Mouse (Mus musculus): ENCODE results near the gene Fam160a2.
"Not testable (repeated sequence)": the region's sequence is repeated elsewhere in the genome, so short reads cannot be mapped to it uniquely, and the experiment has no call there.

The Fam160a2 gene

DNA sequence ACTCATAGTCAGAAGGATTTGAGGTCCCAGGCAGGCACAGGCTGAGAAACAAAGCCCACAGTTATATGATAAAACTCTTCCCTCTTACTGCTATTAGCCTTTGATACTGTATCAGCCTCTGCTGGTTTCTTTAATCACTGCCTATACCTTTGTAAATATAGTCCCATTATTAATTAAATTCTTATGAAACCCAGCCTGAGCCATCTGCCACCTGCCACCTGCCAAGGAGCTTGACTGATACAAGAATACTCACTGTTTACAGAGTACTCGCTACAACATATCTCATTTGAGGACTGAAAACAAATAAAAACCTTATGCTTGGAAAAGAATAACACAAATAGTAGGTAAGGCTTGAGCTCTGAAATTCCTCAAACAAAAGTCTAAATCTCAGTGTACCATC is 5.2 kb downstream of the Fam160a2 start:
- no peak for DNase-seq (ENCODE audit: low read depth)

DNA sequence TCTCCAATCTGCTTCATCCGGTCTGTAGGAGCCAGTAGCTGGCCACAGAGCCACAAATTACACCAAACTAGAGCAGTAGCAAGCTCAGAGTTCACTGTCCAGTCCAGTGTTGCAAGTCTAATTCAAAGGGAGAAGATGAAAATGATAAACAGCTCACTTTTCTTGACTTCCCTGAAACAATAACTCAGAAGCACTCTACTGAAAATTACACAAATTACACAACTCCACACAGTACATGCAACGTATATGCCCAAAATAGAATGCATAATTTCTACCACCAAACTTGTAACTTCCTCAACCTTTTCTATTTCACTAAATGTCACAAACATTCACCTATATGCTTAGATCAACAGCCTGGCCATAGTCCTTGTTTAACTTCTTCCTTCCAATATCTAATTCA is 9.6 kb downstream of the Fam160a2 start:
- no peak for DNase-seq (ENCODE audit: low read depth)

DNA sequence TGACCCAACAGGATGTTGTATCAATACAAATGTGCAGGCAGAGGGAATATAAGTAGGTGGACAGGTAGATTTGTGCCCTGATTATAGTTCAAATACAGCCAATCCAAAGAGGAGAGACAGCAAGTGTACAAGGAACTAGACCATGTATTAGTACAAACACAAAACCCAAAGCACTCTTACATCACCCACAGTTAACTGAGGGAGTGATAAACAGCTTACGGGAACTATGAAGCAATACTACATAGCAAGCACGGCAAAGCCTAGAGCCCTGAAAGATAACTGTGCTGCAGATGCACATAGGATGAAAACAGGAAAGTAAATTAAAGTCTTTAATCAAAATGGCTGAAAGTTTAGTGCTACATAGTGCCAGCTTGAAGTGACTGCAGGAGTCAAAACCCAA is 12.2 kb downstream of the Fam160a2 start:
- no peak for DNase-seq (ENCODE audit: low read depth)

DNA sequence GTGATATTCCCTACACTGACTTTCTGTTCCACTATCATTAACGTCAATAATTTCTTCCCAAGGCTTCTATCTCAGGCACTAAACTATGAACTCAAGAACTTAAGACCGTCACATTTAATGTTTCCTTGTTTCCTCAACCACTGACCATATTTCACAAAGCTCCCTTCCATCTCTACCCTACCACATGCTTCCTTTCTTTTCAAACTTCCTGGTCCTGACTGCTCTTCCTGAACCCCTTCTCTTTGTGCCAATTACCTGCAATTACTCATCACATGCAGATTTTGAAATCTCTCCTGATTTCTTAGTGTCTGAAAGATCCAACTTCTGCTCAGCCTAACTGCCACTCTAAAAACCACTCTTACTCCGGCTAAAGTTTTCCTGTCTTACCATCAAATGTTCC is 19.5 kb downstream of the Fam160a2 start:
- DNase-seq (ENCODE audit: low read depth), result no peak

DNA sequence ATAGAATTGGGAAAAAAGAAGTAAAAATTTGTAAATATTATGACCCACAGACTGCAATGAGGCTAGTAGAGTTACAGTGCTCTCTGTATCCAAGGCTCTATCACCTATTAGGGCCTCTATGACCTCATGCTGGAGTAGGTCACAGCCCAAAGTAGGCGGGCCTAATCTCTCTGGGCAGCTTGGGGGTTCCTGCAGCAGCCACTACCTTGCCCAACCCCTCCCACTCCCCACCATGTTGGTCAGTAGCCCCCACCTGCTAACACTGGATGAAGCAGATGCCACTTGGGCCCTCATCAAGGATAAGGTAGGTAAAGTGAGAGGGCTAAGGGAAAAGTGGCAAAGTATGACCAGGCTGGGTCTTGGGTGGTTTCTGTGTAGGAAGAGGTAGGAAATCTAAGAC is 25.0 kb downstream of the Fam160a2 start, which contains the start of gene Gm5901:
TSS of gene Gm5901 (plus strand) at position 173 of the 400 bp plus-strand sequence.
- DNase-seq (ENCODE audit: low read depth), result no peak

DNA sequence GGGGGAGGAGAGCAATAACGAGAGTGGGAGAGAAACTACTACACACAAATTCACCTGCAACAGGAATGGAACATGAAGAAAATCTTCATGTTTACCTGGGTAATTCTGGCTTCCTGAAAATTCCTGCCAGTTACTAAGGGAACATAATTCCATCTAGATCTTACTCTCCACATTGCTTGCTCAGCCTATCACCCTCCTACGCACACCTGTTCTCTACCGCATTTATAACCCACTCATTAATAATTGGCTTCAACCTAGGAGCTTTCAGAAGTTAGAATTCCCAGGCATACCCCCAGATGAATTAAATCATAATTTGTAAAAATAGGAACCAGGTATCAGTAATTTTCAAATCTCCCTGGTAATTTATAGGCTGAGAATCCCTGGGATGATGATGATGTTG is 25.9 kb downstream of the Fam160a2 start:
- DNase-seq (ENCODE audit: low read depth), result no peak

DNA sequence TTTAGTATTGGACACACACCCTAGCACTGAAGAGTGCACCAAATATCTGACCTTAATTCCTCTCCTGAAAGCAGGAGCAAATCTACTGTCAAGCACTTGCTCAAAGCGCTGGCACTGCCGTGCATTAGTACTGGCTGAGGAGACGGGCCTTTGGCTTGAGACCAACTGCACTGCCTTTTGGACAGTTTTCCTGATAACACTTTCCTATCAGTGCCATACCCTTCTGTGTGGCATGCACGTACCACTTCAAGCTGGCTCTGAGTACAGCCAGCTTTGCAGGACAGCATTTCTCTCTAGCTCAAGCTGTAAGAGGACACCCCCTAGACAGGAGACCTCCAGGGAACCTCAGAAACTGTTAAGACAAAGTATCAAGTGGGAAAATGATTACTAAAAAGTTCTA is 26.3 kb downstream of the Fam160a2 start:
- DNase-seq (ENCODE audit: low read depth), result no peak

DNA sequence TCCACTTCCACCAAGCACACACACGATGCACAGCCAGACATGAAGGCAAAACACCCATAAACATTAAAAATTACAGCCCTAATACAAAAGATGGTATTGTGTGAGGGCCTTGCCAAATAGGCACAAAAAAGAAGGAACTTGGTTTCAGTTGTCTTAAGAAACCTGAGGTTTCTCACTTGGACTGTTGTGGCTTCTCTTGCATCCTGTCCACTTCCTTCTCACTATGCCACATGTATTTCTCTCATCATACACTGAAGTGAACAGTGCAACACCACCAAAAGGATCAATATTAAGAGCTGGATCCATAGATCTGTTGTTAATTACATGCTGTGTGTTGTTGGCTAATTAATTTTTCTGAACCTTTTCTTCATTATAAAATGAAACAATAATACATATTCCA is 26.9 kb downstream of the Fam160a2 start:
- no peak for DNase-seq (ENCODE audit: low read depth)

DNA sequence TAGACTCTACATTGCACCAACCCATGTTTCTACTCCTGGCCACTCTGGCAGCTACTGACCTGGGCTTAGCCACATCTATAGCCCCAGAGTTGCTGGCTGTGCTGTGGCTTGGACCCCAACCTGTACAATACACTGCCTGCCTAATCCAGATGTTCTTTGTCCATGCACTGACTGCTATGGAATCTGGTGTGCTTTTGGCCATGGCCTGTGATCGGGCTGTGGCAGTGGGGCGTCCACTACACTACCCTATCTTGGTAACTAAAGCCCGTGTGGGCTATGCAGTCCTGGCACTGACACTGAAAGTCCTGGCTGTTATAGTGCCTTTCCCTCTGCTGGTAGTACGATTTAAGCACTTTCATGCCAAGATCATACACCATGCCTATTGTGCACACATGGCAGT is 31.3 kb downstream of the Fam160a2 start:
- DNase-seq (ENCODE audit: low read depth), result no peak

DNA sequence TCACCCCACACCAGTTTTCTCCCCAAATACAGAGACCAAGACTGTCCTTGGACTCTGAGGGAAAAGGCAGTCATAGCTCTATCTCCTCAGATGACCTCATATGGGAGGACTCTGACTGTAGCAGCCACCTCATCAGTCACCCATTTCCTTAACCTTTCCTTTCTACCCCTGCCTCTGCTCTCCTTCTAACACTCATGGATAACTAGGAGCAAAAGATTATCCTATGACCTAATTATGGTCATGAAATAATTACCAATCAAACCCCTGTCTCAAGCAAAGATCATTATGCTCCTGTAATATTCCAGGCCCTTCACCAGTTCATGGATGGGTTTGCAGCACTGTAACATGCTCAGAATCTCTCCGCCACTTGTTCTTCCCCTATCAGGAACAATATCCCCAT is 31.9 kb downstream of the Fam160a2 start, which contains the start of gene Olfr692:
TSS of gene Olfr692 (plus strand) at position 301 of the 400 bp plus-strand sequence.
- DNase-seq (ENCODE audit: low read depth), result no peak

DNA sequence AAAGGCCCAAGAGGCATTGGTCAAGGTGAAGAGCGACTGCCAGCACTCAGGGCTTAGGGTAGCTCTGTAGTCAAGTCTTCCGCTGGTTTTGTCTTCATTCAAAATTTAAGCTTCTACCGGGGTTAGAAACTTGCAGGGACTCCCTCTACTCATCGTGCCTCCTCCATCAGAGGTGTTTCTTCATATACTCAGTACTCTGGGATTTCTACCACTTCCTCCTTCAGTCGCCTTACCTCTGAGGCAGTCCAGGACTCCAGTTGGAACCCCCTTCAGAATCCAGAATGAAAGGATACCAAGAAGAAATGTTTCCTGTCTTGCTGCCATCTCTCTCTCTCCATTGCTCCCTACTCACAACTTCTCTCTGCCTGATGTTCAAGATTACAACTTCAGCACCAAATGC is 32.6 kb downstream of the Fam160a2 start:
- no peak for DNase-seq (ENCODE audit: low read depth)

DNA sequence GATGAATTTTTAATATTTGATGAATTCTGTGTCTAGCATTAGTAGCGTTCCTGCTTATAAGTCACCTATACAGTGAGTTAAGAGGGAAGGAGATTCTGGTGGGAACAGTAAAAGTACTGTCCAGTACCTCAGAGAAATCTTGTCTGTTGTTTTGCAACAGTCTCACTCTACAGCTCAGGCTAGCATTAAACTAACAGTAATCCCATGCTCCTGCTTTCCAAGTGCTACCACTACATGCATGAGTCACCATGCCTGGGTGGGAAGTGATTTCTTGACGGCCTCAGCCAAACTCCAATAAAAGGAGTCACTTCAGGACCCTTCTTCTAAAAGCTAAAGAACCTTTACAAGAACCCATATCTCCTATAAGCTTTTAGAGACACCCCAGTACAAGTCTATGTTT is 38.1 kb downstream of the Fam160a2 start:
- DNase-seq (ENCODE audit: low read depth), result no peak

DNA sequence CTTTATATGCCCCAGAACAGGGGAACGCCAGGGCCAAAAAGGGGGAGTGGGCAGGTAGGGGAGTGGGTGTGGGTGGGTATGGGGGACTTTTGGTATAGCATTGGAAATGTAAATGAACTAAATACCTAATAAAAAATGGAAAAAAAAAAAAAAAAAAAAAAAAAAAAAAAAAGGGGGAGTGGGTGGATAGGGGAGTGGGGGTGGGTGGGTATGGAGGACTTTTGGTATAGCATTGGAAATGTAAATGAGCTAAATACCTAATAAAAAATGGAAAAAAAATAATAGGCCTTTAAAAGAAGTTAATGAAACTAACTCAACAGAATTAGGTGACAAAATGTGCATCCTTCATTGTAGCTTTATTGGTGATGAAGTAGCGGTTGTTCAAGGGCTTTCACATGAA is 43.4 kb downstream of the Fam160a2 start:
- not testable (repeated sequence) for DNase-seq (ENCODE audit: low read depth)

DNA sequence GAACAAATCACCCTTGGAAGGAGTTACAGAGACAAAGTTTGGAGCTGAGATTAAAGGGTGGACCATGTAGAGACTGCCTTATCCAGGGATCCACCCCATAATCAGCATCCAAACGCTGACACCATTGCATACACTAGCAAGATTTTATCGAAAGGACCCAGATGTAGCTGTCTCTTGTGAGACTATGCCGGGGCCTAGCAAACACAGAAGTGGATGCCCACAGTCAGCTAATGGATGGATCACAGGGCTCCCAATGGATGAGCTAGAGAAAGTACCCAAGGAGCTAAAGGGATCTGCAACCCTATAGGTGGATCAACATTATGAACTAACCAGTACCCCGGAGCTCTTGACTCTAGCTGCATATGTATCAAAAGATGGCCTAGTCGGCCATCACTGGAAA is 43.8 kb downstream of the Fam160a2 start:
- not testable (repeated sequence) for DNase-seq (ENCODE audit: low read depth)

DNA sequence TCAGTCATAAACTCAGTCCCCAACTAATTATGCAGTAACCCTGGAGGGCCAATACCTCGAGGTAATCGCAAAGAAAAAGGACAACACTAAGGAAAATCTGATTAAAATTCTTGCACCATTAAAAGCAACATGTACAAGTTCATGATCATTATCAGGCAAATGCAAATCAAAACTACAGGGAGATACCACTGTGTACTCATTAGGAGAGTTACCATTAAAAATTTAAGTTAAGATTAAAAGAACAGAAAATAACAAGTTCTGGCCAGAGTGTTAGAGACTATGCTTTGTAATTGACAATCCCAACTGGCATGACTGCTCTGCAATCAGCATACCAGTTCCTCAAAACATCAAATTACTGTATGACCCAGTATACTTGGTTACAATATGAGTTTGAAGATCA is 57.1 kb downstream of the Fam160a2 start:
- DNase-seq (ENCODE audit: low read depth), result no peak

DNA sequence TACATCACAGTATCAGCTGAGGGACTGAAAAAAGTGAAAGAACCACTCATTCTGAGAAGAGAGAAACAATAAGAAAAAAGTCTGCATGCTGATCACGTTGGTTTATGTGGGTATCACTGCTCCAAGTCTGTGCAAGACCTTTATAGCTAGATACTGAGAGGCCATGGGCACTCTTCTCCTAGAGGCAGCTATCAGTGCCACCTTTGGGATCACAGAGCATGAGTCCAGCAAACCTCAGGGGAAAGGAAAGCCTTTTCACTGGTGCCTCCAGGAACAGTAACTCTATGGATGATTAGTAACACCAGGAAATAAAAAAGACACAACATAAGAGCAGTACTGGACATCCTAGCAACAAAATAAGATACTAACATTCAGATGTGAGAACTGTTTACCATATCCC is 57.7 kb downstream of the Fam160a2 start, which contains the start of gene Olfr691:
TSS of gene Olfr691 (minus strand) at position 101 of the 400 bp plus-strand sequence.
- DNase-seq (ENCODE audit: low read depth), result no peak

DNA sequence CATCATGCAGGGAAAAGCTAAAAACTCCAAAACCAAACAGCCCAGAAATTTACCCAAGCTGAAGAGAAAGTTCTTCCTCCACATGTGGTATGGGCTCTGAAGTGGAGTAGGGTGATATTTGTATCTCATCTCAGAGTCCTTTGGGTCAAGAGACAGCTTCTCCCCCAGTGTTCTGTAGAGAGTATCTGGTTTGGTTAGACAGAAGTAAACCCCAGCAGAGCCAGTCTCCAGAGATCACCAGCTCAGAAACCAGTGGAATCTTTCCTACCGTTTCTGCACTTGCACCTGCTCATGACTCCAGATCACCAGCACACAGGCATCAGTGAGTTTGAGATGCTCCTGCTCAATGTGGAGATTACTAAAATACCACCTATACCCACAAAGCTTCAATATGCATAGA is 65.8 kb downstream of the Fam160a2 start, which contains the start of gene Olfr690:
TSS of gene Olfr690 (minus strand) at position 101 of the 400 bp plus-strand sequence.
- no peak for DNase-seq (ENCODE audit: low read depth)

DNA sequence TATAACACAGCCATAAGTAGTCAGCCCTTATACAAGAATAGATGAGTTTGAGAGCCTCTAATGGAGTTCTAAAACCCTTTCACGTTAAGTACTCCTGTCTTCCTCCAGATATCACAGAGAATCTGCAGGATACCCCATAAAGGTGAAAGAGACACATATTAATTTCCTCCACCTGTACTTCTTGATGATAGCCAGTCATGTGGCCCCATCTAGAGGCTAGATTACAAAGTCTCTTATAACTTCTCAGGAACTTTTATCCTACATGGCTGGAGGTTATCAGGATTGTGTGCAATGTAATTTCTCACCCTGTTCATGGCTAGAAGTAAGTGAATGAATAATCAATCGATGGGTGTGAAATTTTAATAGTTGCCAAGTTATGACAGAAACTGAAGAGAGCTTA is 74.6 kb downstream of the Fam160a2 start:
- DNase-seq (ENCODE audit: low read depth), result no peak
